Mouse (Mus musculus): Measurements from ENCODE around the gene Gm9008. TPM values are rescaled to one million over a fixed set of nuclear protein-coding genes. Genes with fewer than 3 reads are reported as not detected.
"Not testable (repeated sequence)": the region's sequence is repeated elsewhere in the genome, so short reads cannot be mapped to it uniquely, and the experiment has no call there.

The Gm9008 gene
- polyA plus RNA-seq (2015; fragmentation: Nextera tagmentation; extraction: Ambion mirVana), result 0.32 and 0.34 TPM in 2 replicates

GRCm38 (mm10) chr6:76497054-76497835, at the start of gene Gm9008:
Gene Gm9008 (minus strand): TSS chr6:76497784.
- H3K4me1 ChIP-seq; H3K4me3 ChIP-seq; H3K27me3 ChIP-seq; H3K9ac ChIP-seq; H3K36me3 ChIP-seq; H3K4me2 ChIP-seq; ATAC-seq (ENCODE audit: insufficient number of reproducible peaks, insufficient read depth, low FRiP score, low TSS enrichment, low read depth); H3K9me3 ChIP-seq; H3K27ac ChIP-seq: not testable (repeated sequence)
- WGBS, result 94% methylated on average over 18 of the region's 22 CpGs

- Histone ChIP-seq H3K9me3 (no peaks in the 10 kb centered on the region), H3K4me1 (no peaks in the 10 kb centered on the region), H3K27ac (no peak overlapping the region), H3K9ac (no peak overlapping the region), H3K36me3 (no peaks in the 10 kb centered on the region), H3K4me3 (no peak overlapping the region), H3K4me2 (no peak overlapping the region), H3K27me3 (no peaks in the 10 kb centered on the region)
- ATAC-seq (ENCODE audit: insufficient number of reproducible peaks, insufficient read depth, low FRiP score, low TSS enrichment, low read depth), result no peak
- WGBS, result 84% methylated on average over 4 of the region's 4 CpGs
These were observed 24.5 kb upstream of the Gm9008 start for GRCm38 (mm10) chr6:76521975-76522641.

- Histone ChIP-seq H3K9ac (no peak overlapping the region), H3K4me1 (no peaks in the 10 kb centered on the region), H3K27ac (no peak overlapping the region), H3K27me3 (no peaks in the 10 kb centered on the region), H3K9me3 (no peaks in the 10 kb centered on the region), H3K36me3 (no peaks in the 10 kb centered on the region), H3K4me3 (no peak overlapping the region), H3K4me2 (no peak overlapping the region)
- no peak for ATAC-seq (ENCODE audit: insufficient number of reproducible peaks, insufficient read depth, low FRiP score, low TSS enrichment, low read depth)
These were observed 12.6 kb upstream of the Gm9008 start for GRCm38 (mm10) chr6:76510200-76510599.

- 94% methylated on average over 12 of the region's 12 CpGs for WGBS
- not testable (repeated sequence) for H3K4me2 ChIP-seq; H3K27ac ChIP-seq; H3K9ac ChIP-seq; H3K27me3 ChIP-seq; H3K36me3 ChIP-seq; H3K9me3 ChIP-seq; H3K4me3 ChIP-seq; ATAC-seq (ENCODE audit: insufficient number of reproducible peaks, insufficient read depth, low FRiP score, low TSS enrichment, low read depth); H3K4me1 ChIP-seq
These were observed 1.2 kb downstream of the Gm9008 start for GRCm38 (mm10) chr6:76496335-76496734.

GRCm38 (mm10) chr6:76468194-76468593, 29.4 kb downstream of the Gm9008 start:
- no peak overlapping the region for H3K4me3 ChIP-seq
- no peaks in the 10 kb centered on the region for H3K27me3 ChIP-seq
- no peak overlapping the region for H3K4me2 ChIP-seq
- no peak for ATAC-seq (ENCODE audit: insufficient number of reproducible peaks, insufficient read depth, low FRiP score, low TSS enrichment, low read depth)
- H3K36me3 ChIP-seq, result no peaks in the 10 kb centered on the region
- H3K9me3 ChIP-seq, result no peaks in the 10 kb centered on the region
- no peak overlapping the region for H3K9ac ChIP-seq
- H3K4me1 ChIP-seq, result no peaks in the 10 kb centered on the region
- 32% methylated on average over 2 of the region's 2 CpGs for WGBS
- no peak overlapping the region for H3K27ac ChIP-seq
